Mouse (Mus musculus) spleen, adult 12 weeks (tissue): ENCODE data around the gene Card11.

ENCODE experiments used
- DNase-seq: peaks from one replicate; pipeline ENCODE4 v3.0.0; 2022; ENCODE audit warnings: low spot score

Card11 gene

DNA sequence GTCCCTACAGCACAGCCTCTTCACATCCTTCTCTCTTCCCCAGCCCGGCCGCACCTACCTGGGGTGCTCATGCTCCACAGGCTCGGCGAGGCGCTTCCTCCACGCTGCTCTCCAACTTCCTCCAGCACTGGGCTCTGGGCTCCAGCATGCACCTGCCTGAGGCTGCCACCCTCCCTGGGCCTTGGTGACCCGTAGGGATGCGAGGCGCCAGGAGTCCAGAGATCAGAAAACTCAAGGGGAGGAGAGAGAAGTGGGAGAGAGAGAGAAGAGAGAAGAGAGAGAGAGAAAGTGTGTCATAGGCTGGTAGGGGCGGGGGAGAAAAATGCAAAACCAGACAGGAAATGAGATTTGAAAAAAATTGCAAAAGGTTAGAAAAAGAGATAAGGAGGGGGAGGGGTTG, at the start of gene Card11:
TSS of gene Card11 (minus strand) at position 234 of the 400 bp plus-strand sequence.
- DNase-seq, result peak; percentile 29

DNA sequence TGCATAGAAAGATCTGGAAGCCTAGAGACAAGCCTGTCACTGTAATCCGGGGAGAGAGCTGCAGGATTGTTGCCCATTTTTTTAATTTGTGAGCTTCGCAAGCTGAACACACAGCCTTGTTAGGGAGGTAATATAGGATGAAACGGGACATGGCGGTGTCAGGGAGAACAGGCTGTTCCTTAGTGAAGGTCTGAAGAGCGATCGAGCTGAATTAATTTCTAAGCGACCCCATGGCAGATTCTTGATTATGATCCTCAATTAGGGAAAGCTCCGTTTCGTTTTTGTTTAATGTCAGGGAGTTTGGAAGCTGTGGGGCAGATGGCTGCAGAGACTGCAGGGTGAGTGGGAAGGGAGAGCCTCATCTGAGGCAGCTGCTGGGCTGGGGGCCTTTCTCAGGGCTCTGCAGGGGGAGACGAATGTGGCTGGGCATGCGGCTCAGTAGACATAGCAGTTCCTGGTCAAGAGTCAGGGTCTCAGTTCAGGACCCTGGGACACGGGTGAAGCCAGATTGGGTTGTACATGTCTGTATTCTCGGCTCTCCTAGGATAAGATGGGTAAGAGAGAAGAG, 47.4 kb upstream of the Card11 start:
- no peak for DNase-seq

DNA sequence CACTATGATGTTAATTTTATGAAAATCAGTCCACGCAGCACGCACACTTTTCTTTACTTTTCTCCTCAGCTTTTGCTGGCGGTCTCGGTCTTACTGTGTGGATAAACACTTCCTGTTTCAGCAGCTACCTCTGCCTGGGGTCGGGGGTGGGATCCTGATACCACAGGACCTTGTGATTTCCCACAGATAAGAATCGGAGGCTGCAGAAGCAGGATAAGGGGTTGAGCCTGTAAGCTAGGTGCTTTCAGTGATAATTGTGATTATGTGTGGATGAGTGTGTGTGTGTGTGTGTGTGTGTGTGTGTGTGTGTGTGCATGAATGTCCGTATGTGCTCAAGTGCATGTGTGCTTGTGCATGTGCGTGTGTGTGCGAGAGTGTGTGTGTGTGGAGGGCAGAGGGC, 44.6 kb upstream of the Card11 start:
- DNase-seq, result no peak

DNA sequence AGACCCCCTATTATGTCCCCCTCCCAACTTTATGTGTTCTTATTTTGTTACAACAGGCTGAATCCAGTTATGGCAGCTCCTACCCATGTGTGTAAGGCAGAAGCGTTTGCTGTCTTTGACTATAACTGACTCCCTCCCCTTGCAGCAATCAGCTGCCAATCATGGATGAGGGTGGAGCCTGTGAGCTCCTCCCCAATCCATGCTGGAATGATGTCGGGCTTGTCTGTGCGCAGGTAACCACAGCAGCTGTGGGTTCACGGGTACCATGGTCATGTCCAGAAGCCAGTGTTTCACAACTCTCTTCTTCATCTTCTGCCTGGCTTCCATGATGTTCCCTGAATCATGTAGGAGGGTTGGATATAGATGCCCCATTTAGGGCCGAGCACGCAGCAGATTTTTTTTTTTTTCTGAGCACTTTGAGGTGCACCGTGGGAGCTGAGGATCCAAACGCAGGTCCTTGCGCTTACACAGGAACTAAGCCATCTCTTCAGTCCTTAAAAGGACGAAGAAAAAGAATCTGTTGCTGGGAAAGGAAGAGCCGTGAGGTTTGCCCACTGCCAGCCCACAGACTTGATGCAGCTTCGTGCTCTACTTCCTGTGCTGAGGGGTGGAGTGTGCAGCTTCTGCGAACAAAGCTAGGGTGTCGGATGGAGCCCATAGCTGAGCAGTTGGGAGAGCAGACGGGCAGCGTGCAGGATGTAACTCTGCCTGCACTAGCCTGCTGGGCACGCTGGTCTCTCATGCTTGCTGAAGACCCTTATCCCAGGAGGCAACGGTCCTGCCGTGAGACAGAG, 43.5 kb upstream of the Card11 start:
- peak; percentile 5 for DNase-seq

DNA sequence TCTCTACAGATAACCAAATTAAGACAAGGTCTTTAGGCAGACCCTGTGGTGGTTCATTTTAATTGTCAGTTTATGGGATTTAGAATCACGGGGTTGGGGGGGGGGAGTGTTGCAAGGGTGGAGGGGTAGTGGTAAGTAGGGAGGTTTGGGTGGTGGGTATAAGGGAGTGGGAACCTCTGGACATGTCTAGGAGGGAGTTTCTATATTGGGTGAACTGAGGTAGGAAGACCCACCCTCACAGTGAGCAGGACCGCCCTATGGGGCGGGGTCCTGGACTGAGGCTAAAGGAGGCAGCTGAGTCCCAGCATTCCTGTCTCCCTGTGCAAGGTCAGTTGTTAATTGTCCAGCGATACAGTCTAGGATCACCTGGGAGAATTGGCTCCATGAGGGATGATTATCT, 42.0 kb upstream of the Card11 start:
- no peak for DNase-seq

DNA sequence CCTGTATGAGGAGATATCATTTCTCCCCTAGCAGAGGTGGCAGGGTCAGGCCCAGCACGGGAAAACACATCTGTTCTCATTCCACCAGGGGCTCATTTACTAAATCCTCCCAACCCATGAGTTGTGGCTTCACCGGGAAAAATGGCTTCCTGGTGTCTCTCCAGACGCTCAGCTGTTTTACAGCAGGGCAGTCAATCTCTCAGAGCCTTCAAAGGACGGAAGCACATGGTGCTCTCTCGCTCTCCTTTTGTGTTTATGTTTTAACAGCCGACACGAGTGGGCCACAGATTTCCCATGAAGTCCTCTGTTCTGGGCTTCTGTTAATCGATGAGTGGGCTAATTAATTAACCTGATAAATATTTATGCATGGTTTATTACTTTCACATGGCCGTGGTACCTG, 40.5 kb upstream of the Card11 start:
- DNase-seq, result no peak

DNA sequence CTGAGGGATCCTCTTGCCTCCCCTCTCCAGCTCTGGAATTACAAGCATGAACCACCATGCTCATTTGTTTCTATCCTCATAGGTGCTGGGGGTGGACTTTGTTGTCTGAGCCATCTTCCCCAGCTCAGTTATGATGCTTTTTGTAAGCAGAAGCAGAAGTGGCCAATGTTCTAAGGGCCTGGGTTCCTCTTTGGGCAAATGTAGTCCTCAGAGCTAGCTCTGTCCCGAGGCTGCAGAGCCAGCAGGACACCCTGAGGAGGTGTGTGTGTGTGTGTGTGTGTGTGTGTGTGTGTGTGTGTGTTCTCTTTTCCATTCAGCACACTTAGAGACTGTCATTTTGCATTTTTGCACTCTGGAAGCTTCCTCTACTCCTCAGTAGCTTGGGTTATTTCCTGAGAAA, 38.0 kb upstream of the Card11 start:
- no peak for DNase-seq

DNA sequence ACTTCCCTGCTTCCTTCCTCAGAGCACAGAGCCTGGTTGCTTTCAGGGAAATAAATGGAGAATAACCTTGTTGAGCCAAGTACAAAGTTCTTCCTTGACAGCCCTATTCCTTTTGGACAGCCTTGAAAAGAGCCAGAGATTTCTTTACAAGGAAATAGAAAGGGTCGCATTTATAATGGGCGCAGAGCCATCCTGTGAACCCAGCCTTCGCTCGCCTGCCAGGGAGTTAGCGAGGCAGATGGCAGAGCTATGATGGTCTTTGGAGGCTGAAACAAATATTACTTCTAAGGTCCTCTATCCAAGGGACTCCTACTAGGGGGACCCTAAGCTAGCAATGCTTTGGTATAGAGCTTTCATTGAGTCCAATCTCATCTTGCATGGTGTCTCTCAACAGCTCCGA, 35.0 kb upstream of the Card11 start:
- no peak for DNase-seq

DNA sequence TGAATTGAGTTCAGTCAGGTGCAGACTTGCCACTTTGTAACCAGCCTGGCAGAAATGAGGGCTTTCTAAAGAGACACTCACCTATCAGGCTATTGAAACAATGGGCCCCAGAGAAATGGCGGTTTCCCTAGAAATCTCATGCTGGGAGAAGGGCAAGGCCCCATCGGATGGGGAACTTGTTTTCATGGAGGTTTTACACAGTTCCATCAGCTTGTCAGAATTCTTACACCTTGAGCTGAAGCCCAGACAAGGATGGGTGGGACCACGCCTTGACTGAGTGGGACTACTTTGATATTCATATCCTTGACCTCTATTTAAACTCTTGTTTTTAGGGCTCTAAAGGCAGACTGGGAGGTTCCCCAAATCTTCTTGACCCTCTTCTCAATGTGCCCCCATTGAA, 33.9 kb upstream of the Card11 start:
- DNase-seq, result no peak

DNA sequence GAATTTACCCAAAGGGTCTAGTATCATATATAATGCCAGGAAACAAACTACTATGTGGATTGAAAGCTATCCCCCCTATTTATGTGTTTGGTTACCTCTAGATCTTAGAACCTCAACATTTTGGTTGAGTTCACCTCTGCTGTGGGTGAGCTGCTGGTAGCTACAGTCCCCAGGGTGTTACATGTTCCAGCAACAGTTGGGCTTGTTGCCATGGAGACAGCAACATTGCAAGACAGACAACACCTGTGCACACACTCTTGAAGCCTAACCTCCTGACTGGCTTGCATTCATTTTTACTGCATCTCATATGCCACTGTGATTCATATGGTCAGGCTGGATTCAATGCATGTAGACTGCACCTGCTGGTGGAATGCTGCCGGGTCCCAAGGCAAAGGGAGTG, 32.6 kb upstream of the Card11 start:
- no peak for DNase-seq

DNA sequence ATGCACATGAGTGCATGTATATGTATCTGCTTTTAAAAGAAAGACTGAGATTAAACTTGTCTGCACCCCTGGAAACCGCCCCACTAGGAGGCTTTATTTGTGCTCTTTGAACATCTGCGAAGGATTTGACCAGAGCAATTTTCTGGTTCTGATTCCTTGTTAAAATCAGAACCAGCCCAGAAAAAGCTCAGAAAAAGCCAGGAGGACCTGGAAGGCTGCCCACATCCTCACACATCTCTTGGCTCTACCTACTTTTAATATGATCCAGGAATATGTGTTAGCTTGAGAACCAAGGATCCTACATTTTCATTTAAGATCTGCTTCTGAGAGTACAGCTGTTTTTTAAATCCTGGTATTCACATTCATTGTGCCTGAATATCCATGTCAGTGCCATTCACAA, 29.0 kb upstream of the Card11 start:
- DNase-seq, result no peak

DNA sequence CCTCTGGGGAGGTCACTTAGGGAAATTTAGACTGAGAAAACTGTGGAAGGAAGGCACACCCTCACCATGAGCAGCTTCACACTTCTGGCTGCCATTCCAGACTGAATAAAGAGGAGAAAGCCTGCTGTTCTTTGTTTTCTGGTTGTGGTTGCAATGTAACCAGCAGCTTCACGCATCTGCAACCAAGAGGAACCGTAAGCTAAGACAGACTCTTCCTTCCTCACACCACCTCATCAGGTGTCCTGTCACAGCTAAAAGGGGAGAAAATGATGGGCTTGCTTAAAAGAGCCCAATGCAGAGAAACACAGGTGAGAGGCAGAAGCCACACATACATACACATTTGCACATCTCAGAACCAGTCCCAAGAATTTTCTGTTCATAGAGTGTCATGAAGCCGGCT, 25.3 kb upstream of the Card11 start:
- no peak for DNase-seq

DNA sequence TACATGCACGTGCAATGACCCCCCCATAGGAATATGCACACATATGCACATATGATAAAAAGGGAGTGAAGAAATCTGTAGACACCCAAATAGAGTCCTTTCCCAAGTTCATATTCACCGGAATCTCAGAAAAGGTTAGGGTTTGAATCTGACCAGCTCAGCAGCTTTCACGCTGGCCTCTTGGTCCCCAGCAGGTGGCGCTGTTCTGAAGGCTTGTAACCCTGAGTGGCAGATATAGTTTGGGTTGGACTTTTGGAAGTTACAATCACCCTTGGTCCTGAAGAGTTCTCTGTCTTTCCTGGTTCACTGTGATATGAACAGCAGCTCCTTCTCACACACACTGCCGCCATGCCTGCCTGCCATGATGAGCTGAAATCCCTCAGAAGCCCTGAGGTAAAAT, 24.1 kb upstream of the Card11 start:
- no peak for DNase-seq

DNA sequence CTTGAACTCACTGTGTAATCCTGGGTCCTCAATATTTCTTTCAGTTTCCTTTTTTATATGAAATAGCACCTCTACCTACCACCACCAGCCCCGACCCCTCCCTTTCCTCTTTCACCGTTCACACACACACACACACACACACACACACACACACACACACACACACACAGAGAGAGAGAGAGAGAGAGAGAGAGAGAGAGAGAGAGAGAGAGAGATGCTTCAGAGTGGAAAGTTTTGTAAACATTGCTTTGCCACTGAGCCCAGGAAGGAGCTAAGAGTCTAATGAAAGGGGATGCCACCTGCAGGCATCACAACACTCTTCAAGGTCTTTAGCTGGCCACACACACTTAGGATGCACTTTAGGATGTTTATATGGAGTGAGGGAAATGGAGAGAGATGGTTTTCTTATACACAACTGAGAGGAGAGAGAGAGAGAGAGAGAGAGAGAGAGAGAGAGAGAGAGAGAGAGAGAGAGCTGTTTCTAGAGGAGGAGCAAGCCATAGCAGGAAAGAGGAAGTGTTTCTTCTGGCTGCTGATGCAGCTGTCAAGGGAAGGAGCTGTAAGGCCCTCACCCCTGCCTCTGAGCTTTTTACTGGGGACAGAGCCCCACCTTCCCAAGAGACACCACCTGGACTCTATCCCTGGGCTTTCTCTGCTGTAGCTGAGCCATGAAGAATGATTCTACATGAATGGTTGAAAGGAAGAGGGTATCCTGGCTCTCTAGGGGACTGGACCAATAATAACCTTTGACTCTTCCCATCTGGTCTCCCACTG, 17.7 kb upstream of the Card11 start:
- no peak for DNase-seq

DNA sequence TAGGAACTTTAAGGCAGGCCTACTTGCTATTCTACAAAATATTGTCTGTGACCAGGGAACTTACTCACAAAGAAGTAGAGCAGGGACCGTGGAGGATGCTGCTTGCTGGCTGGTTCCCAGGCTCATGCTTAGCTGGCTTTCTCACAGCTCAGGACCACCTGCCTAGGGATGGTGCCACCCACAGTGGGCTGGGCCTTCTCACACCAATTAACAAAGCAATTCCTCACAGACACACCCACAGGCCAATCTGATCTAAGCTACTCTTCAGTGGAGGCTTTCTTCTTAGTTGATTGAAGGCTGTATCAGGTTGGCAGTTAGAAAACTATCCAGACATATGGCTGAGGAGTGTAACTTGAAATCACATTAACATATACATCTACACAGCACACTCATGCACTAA, 15.7 kb upstream of the Card11 start:
- no peak for DNase-seq

DNA sequence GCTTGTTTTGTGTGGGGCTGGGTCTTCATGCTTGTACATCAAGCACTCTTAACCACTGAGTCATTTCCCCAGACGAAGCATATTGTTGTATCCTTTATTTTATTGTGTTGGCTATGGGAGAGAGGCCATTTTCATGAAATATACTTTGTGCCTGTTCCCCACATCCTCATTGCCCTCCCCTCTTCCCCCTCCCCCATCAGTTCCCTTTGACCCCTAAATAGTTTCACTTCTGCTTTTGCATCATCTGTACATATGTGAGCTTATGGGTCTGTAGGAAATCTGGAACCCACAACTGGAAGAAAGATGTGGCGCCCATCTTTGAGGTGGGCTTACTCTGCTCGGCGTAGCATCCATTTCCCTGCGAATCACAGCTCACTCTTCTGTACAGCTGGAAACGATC, 13.8 kb upstream of the Card11 start:
- DNase-seq, result no peak

DNA sequence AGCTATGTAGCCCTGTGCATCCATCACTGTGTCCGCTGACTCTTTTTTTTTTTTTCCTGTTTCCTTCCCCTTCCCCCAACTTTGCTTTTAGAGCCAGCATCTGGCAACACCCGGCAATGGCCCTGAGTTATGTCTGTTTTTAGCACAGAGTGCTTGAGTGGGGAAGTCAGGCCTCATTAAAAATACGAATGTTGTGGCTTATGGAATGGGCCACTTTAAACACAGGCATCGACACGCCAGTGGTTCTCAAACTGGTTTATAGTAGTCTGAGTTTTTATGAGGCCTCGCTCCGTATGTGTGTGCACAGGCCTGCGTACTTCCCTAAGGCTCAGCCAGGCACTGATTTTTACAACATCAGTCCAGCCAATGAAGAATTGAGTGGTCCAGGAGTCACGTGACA, 13.1 kb upstream of the Card11 start:
- no peak for DNase-seq

DNA sequence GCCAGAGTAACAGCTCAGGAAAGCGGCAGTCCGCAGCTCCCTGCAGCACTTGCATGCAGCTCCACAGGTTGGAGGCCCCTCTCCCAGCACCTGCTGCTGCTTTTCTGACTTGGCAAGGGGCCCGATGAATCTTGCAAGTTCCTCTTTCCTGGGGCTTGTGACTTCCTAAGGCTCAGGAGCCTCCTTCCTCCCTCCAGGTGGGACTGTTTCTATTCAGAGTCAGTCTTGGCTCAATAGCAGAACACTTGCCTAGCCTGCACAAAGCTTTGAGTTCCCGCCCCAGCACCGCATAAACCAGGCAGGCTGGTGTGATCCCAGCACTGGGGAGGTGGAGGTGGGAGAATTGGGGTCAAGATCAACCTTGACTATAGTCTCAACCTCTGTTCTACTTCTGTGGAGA, 5.1 kb upstream of the Card11 start:
- no peak for DNase-seq

DNA sequence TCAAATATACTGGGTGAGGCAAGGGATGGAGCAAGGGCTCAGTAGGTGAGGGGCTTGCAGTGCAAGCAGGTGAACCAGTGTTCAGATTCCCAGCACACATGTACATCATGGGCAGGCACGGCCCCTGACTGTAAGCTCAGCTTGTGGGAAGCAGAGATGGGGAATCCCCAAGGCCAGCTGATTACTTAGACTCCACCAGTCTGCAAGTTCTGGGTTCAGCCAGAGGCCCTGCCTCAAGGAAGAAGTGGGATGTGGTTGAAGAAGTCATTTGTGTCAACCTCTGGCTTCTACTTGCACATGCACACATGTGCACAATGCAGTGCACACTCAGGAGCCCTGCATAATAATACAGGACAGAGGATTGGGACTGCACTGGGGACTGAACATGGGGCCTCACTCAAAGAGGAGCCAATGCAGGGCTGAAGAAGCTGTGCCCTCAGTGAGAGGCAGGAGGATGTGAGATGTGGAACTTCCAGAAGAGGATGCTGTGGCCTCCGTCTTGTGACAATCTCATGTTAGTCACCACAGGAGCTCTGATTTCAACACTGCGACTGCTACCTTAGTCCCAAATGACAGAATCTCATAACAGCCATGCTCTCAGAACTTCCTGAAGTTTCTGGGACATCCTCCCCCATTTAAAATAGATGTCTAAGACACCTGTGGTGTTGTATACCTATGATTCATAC, 3.8 kb upstream of the Card11 start:
- no peak for DNase-seq

DNA sequence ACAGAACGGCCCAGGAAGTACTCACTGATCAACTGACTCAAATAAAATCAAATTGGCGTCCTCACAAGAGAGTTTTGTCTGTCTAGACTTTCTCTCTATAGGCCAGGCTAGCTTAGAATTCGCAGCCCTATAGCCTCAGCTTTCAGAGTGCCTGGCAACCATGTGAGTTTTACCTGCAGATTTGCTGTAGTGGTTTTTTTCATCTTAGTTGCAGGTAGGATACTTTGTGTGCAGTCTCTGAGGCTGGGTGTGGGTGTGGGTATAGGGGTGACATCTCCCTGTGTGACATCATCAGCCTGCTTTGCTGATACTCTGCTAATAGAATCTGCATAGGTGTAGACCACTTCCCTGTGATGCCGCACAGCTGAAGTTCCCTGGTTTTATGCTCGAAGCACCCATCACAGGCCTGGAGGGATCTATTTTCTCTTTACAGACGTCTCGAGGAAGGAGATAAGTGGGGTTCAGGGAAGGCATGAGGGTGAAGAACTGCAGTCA, 1.2 kb downstream of the Card11 start:
- no peak for DNase-seq

DNA sequence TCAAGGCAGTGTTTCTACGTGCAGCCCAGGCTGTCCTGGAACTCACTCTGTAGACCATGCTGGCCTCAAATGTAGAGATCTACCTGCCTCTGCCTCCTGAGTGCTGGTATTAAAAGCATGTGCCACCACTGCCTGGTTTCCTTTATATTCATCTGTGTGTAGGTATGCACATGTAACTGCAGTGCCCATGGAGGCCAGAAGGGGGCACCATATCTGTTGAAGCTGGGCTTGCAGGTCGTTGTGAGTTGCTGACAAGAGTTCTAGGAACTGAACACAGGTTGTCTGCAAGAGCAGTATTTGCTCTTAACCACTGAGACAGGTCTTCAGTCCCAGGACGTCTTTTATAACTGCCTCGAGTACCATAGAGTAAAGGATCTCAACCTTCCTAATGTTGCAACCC, 2.6 kb downstream of the Card11 start:
- DNase-seq, result no peak
